Mouse (Mus musculus) hindbrain, postnatal 0 days (tissue): ENCODE results near the gene Tbce. TPM values are rescaled to one million over a fixed set of nuclear protein-coding genes. Genes with fewer than 3 reads are reported as not detected.

ENCODE experiments used
- ATAC-seq: fragments of 200-750 bp; cut with Nextera tagmentation; 2 replicates; pipeline ENCODE4 v1.8.0; 2017; ENCODE audit warnings: mild to moderate bottlenecking, moderate TSS enrichment, moderate library complexity
- DNase-seq: peaks from one replicate; pipeline ENCODE4 v3.0.0-alpha.2; 2015; ENCODE audit warnings: low spot score
- H3K27ac ChIP-seq: fragments of 300-500 bp; sonication (generic); 2 replicates; pipeline ENCODE4 v1.5.1; 2014; ENCODE audit warnings: mild to moderate bottlenecking
- H3K27me3 ChIP-seq: fragments of 300-500 bp; sonication (generic); 2 replicates; pipeline ENCODE4 v1.6.1; 2014; ENCODE audit warnings: low read length, mixed read lengths; ENCODE audit not compliant: insufficient read depth
- H3K36me3 ChIP-seq: fragments of 300-500 bp; sonication (generic); 2 replicates; pipeline ENCODE4 v1.6.1; 2014; ENCODE audit warnings: low read length, mixed read lengths; ENCODE audit not compliant: insufficient read depth
- H3K4me1 ChIP-seq: fragments of 300-500 bp; sonication (generic); 2 replicates; pipeline ENCODE4 v1.6.1; 2014; ENCODE audit warnings: antibody characterized with exemption, low read length, mixed read lengths; ENCODE audit not compliant: insufficient read depth
- H3K4me2 ChIP-seq: fragments of 300-500 bp; sonication (generic); 2 replicates; pipeline ENCODE4 v1.6.1; 2014; ENCODE audit warnings: low read depth, mild to moderate bottlenecking, low read length, moderate library complexity, mixed read lengths
- H3K4me3 ChIP-seq: fragments of 300-500 bp; sonication (generic); 2 replicates; pipeline ENCODE4 v1.5.1; 2014; ENCODE audit warnings: low read length
- H3K9ac ChIP-seq: fragments of 300-500 bp; sonication (generic); replicated peaks from 2 replicates; pipeline ENCODE4 v1.6.1; 2014; ENCODE audit warnings: mild to moderate bottlenecking, low read length, moderate library complexity, mixed read lengths
- H3K9me3 ChIP-seq: fragments of 300-500 bp; sonication (generic); 2 replicates; pipeline ENCODE4 v1.6.1; 2016; ENCODE audit warnings: low read length, mixed read lengths
- CTCF ChIP-seq: IDR thresholded peaks from 2 replicates; pipeline ENCODE4 v1.5.1; 2016; ENCODE audit warnings: antibody characterized with exemption, control low read depth, low read depth
- WGBS: fragments of 180-500 bp; shearing (Covaris S2); extraction: QIAGEN DNeasy Blood & Tissue Kit; methylation state at CpG from one replicate; pipeline ENCODE4 v1.1.7; 2014; 5-methylcytosine and 5-hydroxymethylcytosine counted together
- polyA plus RNA-seq: library from polyadenylated mRNA; unstranded; fragments of >200 nt; fragmentation: Nextera tagmentation; extraction: Ambion mirVana; gene quantifications from 2 replicates; pipeline ENCODE4 v1.2.1, GENCODE M21; 2015
- total RNA-seq: library from RNA; depleted of rRNA; stranded (reverse); fragments of >200 nt; gene quantifications from 2 replicates; pipeline ENCODE4 v1.2.3, GENCODE M21; 2014

The Tbce gene
- total and polyA plus RNA-seq, 2 experiments from 2014 or later, result 60.2 to 79.1 TPM

GRCm38 (mm10) chr13:13969796-13970195 is 69.6 kb downstream of the Tbce start:
- Histone ChIP-seq H3K4me3 (no peak overlapping the region), H3K9ac (no peak overlapping the region), H3K4me1 (no peaks in the 10 kb centered on the region)

GRCm38 (mm10) chr13:13968629-13969111 is 70.8 kb downstream of the Tbce start:
- ATAC-seq, result no peak
- Histone ChIP-seq H3K4me2 (no peak overlapping the region), H3K9ac (no peak overlapping the region), H3K4me3 (no peak overlapping the region), H3K27ac (no peak overlapping the region), H3K4me1 (no peaks in the 10 kb centered on the region), H3K9me3 (no peaks in the 10 kb centered on the region), H3K27me3 (no peaks in the 10 kb centered on the region), H3K36me3 (peaks cover 4% of the 10 kb centered on the region; the same call in 1 of the 2 replicates)
- no peak for TF ChIP-seq CTCF
- DNase-seq, result no peak
- 92% methylated on average over 4 of the region's 4 CpGs for WGBS

More at GRCm38 (mm10) chr13:13969796-13970195, 69.6 kb downstream of the Tbce start:
- no peak for DNase-seq
- 96% methylated on average over 1 of the region's 1 CpGs for WGBS
- ATAC-seq, result no peak
- peaks cover 4% of the 10 kb centered on the region; the same call in 1 of the 2 replicates for H3K36me3 ChIP-seq
- H3K4me2 ChIP-seq, result no peak overlapping the region
- no peak for TF ChIP-seq CTCF
- no peaks in the 10 kb centered on the region for H3K27me3 ChIP-seq
- H3K9me3 ChIP-seq, result no peaks in the 10 kb centered on the region
- H3K27ac ChIP-seq, result no peak overlapping the region

GRCm38 (mm10) chr13:13966172-13966571 is 73.3 kb downstream of the Tbce start:
- 82% methylated on average over 4 of the region's 4 CpGs for WGBS
- no peaks in the 10 kb centered on the region for H3K27me3 ChIP-seq
- H3K4me3 ChIP-seq, result no peak overlapping the region
- H3K4me2 ChIP-seq, result no peak overlapping the region
- no peak for ATAC-seq
- DNase-seq, result no peak
- H3K9me3 ChIP-seq, result no peaks in the 10 kb centered on the region
- no peak overlapping the region for H3K9ac ChIP-seq
- TF ChIP-seq CTCF, result no peak
- H3K4me1 ChIP-seq, result no peaks in the 10 kb centered on the region
- peaks cover 4% of the 10 kb centered on the region; the same call in 1 of the 2 replicates for H3K36me3 ChIP-seq
- H3K27ac ChIP-seq, result no peak overlapping the region

- Histone ChIP-seq H3K27me3 (no peaks in the 10 kb centered on the region), H3K4me2 (no peak overlapping the region), H3K4me1 (no peaks in the 10 kb centered on the region), H3K9ac (no peak overlapping the region), H3K27ac (no peak overlapping the region), H3K9me3 (no peaks in the 10 kb centered on the region), H3K4me3 (no peak overlapping the region), H3K36me3 (peaks cover 4% of the 10 kb centered on the region; the same call in 1 of the 2 replicates)
- ATAC-seq (no peak), DNase-seq (no peak)
- WGBS, result 62% methylated on average over 19 of the region's 19 CpGs
- no peak for TF ChIP-seq CTCF
Measured at GRCm38 (mm10) chr13:13965388-13965964, 74.0 kb downstream of the Tbce start.

GRCm38 (mm10) chr13:13961046-13961445 is 78.4 kb downstream of the Tbce start:
- Histone ChIP-seq H3K9me3 (no peaks in the 10 kb centered on the region), H3K27me3 (no peaks in the 10 kb centered on the region), H3K9ac (no peak overlapping the region), H3K4me3 (no peak overlapping the region), H3K36me3 (no peaks in the 10 kb centered on the region), H3K4me2 (no peak overlapping the region), H3K4me1 (no peaks in the 10 kb centered on the region), H3K27ac (no peak overlapping the region)
- 86% methylated on average over 4 of the region's 4 CpGs for WGBS
- no peak for TF ChIP-seq CTCF
- DNase-seq (no peak), ATAC-seq (no peak)

- 84% methylated on average over 4 of the region's 4 CpGs for WGBS
- DNase-seq (no peak), ATAC-seq (no peak)
- peaks cover 3% of the 10 kb centered on the region; the same call in 1 of the 2 replicates for H3K4me1 ChIP-seq
- no peak overlapping the region for H3K9ac ChIP-seq
- no peak for TF ChIP-seq CTCF
- no peaks in the 10 kb centered on the region for H3K27me3 ChIP-seq
- H3K4me3 ChIP-seq, result no peak overlapping the region
- H3K36me3 ChIP-seq, result no peaks in the 10 kb centered on the region
- no peaks in the 10 kb centered on the region for H3K9me3 ChIP-seq
- no peak overlapping the region for H3K27ac ChIP-seq
- no peak overlapping the region for H3K4me2 ChIP-seq
Measured at GRCm38 (mm10) chr13:13960211-13960610, 79.2 kb downstream of the Tbce start.

- H3K9ac ChIP-seq, result no peak overlapping the region
- no peaks in the 10 kb centered on the region for H3K36me3 ChIP-seq
- DNase-seq (no peak), ATAC-seq (no peak)
- 87% methylated on average over 4 of the region's 4 CpGs for whole genome bisulfite sequencing
- TF ChIP-seq CTCF, result no peak
- H3K27me3 ChIP-seq, result no peaks in the 10 kb centered on the region
- peaks cover 3% of the 10 kb centered on the region; the same call in 1 of the 2 replicates for H3K4me1 ChIP-seq
- H3K9me3 ChIP-seq, result no peaks in the 10 kb centered on the region
- no peak overlapping the region for H3K27ac ChIP-seq
- H3K4me3 ChIP-seq, result no peak overlapping the region
- no peak overlapping the region for H3K4me2 ChIP-seq
Measured at GRCm38 (mm10) chr13:13956686-13957085, 82.8 kb downstream of the Tbce start.
